Mouse (Mus musculus) megakaryocyte, embryonic 14.5 days (primary cell): Measurements from ENCODE around the gene Cerkl. TPM values are rescaled to one million over a fixed set of nuclear protein-coding genes. Genes with fewer than 3 reads are reported as not detected.

Experiments
- H3K27me3 ChIP-seq: replicated peaks from 2 replicates; pipeline ENCODE3; 2012; ENCODE audit warnings: inconsistent platforms
- H3K36me3 ChIP-seq: replicated peaks from 2 replicates; pipeline ENCODE3; 2012; ENCODE audit warnings: low read length, inconsistent platforms, mixed read lengths
- H3K4me1 ChIP-seq: 2 replicates; pipeline ENCODE4 v1.6.1; 2012; ENCODE audit warnings: inconsistent platforms
- H3K4me3 ChIP-seq: replicated peaks from 2 replicates; pipeline ENCODE3; 2012; ENCODE audit warnings: moderate library complexity, mild to moderate bottlenecking, inconsistent platforms
- H3K9me3 ChIP-seq: 2 replicates; pipeline ENCODE4 v1.6.1; 2012; ENCODE audit warnings: inconsistent platforms
- FLI1 ChIP-seq: IDR thresholded peaks from 2 replicates; pipeline ENCODE4 v1.6.1; 2012; ENCODE audit warnings: low read length, inconsistent platforms, mixed read lengths
- GATA1 ChIP-seq: IDR thresholded peaks from 3 replicates; pipeline ENCODE4 v1.6.1; 2012; ENCODE audit warnings: mixed read lengths, low read length, inconsistent platforms, borderline replicate concordance
- polyA plus RNA-seq: library from polyadenylated mRNA; stranded (reverse); fragments of >175 nt; gene quantifications from 2 replicates; pipeline ENCODE4 v1.2.3, GENCODE M21; 2012; ENCODE audit warnings: low replicate concordance; ENCODE audit not compliant: insufficient read depth

Gene Cerkl
- polyA plus RNA-seq, 1 experiment: not detected

- Histone ChIP-seq H3K27me3 (peaks cover 3% of the 10 kb centered on the region), H3K36me3 (no peaks in the 10 kb centered on the region), H3K9me3 (no peaks in the 10 kb centered on the region), H3K4me1 (no peaks in the 10 kb centered on the region), H3K4me3 (no peak overlapping the region)
- no peak for TF ChIP-seq GATA1
- no peak for TF ChIP-seq FLI1
Observed at GRCm38 (mm10) chr2:79378346-79379086, 78.1 kb downstream of the Cerkl start.

- no peaks in the 10 kb centered on the region for H3K9me3 ChIP-seq
- peaks cover 3% of the 10 kb centered on the region for H3K27me3 ChIP-seq
- H3K4me1 ChIP-seq: peaks cover 18% of the 10 kb centered on the region
- H3K4me3 ChIP-seq: peak overlapping the region; percentile 53
- no peaks in the 10 kb centered on the region for H3K36me3 ChIP-seq
- TF ChIP-seq GATA1 (no peak), FLI1 (no peak)
Observed at GRCm38 (mm10) chr2:79372486-79373200, 83.9 kb downstream of the Cerkl start.

DNA sequence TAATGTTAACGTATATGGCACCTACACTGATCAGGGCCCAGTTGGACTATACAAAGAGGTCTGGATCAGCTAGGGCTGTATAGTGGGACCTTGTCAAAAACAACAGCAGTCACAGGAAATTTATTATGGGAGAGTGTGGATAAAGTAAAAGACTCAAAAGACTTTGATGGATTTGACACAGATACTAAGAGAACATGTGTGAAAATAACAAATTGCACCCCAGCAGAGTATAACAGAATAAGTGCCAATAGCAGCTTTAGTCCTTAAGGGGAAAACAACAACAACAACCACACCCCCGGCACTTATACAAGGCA, 84.5 kb downstream of the Cerkl start:
- Histone ChIP-seq H3K27me3 (peaks cover 3% of the 10 kb centered on the region), H3K4me1 (peaks cover 18% of the 10 kb centered on the region), H3K9me3 (no peaks in the 10 kb centered on the region), H3K4me3 (peak overlapping the region; percentile 53), H3K36me3 (no peaks in the 10 kb centered on the region)
- no peak for TF ChIP-seq GATA1

- H3K4me3 ChIP-seq: peak overlapping the region; percentile 56
Observed at GRCm38 (mm10) chr2:79371326-79372153, 85.0 kb downstream of the Cerkl start.

DNA sequence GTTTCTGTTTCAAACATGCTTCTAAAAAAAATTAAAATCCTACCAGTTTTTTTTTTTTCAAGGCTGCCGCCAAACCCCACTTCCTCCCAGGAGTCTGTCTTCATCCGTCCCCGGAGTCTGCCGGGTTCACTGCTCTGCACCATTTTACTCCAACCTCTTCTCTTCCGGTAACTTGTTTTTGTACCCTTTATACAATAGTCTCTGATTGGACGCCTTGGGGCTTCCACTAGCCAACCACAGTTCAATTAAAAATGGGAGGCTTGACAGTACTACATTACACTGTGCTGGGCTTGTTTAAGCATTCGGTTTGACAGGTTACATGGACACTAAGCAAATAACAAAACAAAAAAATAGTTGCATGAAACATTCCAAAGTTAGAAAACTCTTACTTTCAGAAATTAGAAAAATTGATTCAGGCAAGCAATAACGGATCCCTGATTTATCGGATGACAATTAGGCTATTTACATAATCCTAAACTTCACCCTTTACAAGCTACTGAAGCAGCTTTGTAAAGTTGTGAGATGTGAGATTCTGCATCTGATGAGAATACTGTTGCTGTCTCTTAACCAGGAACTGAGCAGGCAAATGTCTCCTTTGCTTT, 85.8 kb downstream of the Cerkl start:
- peaks cover 18% of the 10 kb centered on the region for H3K4me1 ChIP-seq
- TF ChIP-seq GATA1: no peak
- no peak for TF ChIP-seq FLI1
- no peaks in the 10 kb centered on the region for H3K9me3 ChIP-seq
- H3K4me3 ChIP-seq: peak overlapping the region; percentile 62
- no peaks in the 10 kb centered on the region for H3K36me3 ChIP-seq
- peaks cover 3% of the 10 kb centered on the region for H3K27me3 ChIP-seq

More at GRCm38 (mm10) chr2:79371326-79372153, 85.0 kb downstream of the Cerkl start:
- Histone ChIP-seq H3K9me3 (no peaks in the 10 kb centered on the region), H3K36me3 (no peaks in the 10 kb centered on the region), H3K27me3 (peaks cover 3% of the 10 kb centered on the region), H3K4me1 (peaks cover 18% of the 10 kb centered on the region)
- no peak for TF ChIP-seq FLI1
- no peak for TF ChIP-seq GATA1

GRCm38 (mm10) chr2:79369905-79370304, 86.7 kb downstream of the Cerkl start:
- Histone ChIP-seq H3K4me1 (peaks cover 18% of the 10 kb centered on the region), H3K36me3 (no peaks in the 10 kb centered on the region), H3K9me3 (no peaks in the 10 kb centered on the region), H3K27me3 (no peaks in the 10 kb centered on the region), H3K4me3 (no peak overlapping the region)
- TF ChIP-seq GATA1 (no peak), FLI1 (no peak)

- TF ChIP-seq GATA1: no peak
- TF ChIP-seq FLI1: no peak
- no peaks in the 10 kb centered on the region for H3K9me3 ChIP-seq
- H3K4me1 ChIP-seq: peaks cover 23% of the 10 kb centered on the region
- H3K27me3 ChIP-seq: no peaks in the 10 kb centered on the region
- no peaks in the 10 kb centered on the region for H3K36me3 ChIP-seq
- H3K4me3 ChIP-seq: no peak overlapping the region
Observed at GRCm38 (mm10) chr2:79369061-79369524, 87.5 kb downstream of the Cerkl start.

DNA sequence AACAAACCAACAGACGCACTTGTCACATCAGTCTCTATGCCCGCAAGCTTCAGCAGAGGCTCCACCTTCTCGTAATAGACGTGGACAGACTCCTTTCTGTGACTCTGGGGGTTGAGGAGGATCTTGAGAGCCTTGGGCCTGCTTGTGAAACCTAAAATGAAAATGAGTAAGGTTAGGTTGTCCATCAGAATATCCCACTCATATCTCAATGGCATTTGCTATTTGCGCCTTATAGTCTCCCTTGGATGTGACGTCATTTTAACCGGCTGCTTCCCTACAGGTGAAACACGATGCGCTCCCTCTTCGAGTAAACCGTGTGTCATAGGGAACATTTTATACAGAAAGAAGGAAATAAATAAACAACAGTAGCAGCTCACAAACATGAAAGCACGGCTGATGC, 87.9 kb downstream of the Cerkl start:
- Histone ChIP-seq H3K4me1 (peaks cover 27% of the 10 kb centered on the region), H3K36me3 (no peaks in the 10 kb centered on the region), H3K4me3 (no peak overlapping the region), H3K9me3 (no peaks in the 10 kb centered on the region), H3K27me3 (no peaks in the 10 kb centered on the region)
- TF ChIP-seq GATA1 (no peak), FLI1 (no peak)
